Mouse (Mus musculus): ENCODE measurements around the gene Slc35b2. TPM values are rescaled to one million over a fixed set of nuclear protein-coding genes. Genes with fewer than 3 reads are reported as not detected.

Slc35b2 gene
- 4.6 TPM for polyA plus RNA-seq (2014; fragmentation: Illumina TruSeq; extraction: RNeasy Lipid Tissue Mini Kit (QIAGEN cat#74804); ENCODE audit: low read depth, low replicate concordance)

DNA sequence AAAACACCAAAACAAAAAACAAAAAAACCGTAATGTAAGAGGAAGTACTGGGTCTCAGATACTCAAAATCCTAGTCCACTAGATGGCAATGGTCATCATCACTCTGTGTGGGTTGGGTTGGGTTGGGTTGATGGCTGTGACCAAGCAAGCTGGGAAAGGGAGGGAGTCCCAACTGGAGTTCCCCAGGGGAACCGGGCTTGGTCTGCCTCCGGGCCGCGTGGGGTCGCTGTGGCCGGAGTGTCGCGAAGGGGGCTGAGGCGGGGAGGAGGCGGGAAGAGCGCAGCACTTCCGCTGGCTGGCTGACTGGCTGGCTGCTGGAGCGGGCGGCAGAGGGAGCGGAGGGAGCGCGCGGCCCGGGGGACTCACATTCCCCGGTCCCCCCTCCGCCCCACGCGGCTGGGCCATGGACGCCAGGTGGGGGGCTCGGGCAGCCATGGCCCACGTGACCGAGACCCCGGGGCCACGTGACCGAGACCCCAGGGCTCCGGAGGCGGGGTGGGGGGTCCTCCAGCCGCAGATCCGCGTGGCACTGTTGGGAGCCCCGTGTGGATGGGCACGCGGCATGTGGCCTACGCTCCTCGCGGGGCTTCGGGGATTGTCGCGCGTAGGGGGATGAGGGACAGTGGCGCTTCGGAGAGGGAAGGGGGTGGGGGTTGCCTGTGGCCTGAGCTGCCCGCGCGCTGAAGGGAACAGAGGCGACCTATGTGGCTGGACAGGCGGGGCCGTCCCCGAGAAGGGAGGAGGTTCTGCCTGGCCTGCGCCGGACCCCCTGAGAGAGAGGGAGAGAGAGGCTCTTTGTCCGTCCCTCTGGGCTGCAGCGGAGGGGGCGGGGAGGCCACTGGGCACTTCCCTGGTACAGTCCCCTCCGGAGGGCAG is at the start of gene Slc35b2:
Gene Slc35b2 (plus strand): TSS at position 220 of the 876 bp plus-strand sequence.

DNA sequence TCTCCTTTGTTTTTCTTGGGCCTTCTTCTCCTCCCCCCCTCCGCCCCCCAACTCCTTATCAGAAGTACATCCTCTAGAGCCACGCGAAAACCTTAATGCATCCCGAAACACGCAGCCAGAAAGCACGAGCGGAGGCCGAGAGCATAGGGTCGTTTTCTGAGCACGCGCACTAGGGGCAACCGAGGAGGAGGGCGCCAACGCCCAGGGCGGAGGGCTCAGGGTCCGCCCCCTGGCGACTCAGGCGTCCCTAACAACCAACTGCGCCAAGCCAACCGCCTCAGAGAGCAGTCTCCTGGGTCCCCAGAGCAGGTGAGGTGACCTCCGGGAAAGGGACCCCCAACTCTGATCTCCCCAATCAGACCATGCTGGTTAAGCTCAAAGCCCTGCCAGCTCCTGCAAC is 40.4 kb upstream of the Slc35b2 start, which contains the start of gene Tcte1:
Gene Tcte1 (plus strand): TSS at position 172 of the 400 bp plus-strand sequence.

GRCm38 (mm10) chr17:45549617-45550181 is 14.0 kb upstream of the Slc35b2 start, which contains the start of gene Tmem151b:
TSS of gene Tmem151b (minus strand) at chr17:45549677.

GRCm38 (mm10) chr17:45555452-45556106 is 8.1 kb upstream of the Slc35b2 start, which contains the start of gene Nfkbie:
TSS of gene Nfkbie (plus strand) at chr17:45555703.

DNA sequence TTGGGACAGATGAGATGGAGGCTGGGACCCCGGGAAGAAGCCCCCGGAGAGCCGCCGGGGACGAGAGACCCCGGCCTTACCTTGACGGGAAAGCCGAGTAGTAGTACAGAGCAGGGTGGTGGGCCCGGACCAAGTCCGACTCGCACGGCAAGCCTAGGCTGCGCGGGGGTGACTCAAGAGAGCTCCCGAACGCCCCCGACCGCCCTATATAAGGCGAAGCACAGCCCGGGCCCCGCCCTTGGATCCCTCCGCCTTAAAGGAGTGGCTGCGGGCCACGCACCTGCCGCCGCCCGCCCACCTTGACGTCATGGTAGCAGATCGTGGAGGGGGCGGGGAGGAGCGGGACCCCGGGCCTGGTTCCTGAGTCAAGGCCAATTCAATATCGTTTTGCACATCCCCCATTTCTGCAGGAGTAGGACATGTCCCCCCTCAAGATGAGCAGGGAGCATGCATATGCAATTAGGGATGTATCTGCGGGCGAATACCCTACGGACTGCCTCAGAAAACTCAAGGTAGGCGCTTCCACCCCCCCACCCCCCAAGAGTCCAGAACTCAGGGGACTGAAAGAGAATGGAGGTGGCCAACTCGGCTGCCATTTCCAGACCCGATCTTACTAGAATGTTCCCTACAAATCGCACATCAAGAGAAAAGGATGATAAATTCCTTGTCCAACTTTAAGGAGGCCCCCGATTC is 9.6 kb downstream of the Slc35b2 start, which contains the start of gene Hsp90ab1:
Gene Hsp90ab1 (minus strand): TSS at position 185 of the 693 bp plus-strand sequence.

DNA sequence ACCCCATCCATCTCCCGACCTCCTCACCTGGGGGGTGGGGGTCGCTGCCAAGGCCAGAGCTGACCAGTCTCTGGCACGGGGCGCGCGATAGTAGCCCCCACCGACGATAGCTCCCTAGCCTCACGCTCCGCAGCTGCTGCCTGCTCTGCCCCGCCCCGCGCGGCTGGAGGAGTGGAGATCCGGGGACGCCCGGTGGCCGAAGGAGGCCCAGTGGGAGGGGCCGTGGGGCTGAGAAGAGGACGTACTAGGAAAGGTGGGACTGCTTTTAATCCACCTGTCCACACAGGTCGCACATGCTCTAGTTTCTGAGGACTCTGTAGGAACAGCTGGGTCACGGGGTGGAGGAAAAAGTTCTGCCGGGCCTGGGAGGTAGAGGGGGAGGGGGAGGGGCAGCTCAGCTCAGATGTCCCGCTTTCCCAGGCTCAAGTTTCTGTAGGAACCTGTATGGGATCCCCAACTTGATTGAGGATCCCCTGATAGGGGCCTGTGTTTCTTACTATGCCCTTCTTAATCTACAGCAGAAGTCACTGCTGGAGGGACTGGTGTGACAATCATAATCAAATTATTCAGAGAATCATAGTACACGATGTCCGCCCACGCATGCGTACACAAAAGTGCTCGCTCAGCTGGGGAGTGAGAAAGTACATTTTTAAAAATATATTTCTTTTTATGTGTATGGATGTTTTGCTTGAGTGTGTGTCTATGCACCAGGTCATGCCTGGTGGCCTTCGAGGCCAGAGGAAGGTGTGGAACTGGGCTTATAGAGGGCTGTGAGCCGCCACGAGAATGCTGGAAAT is 36.0 kb downstream of the Slc35b2 start, which contains the start of gene Slc29a1:
Gene Slc29a1 (minus strand): TSS at position 161 of the 797 bp plus-strand sequence.

DNA sequence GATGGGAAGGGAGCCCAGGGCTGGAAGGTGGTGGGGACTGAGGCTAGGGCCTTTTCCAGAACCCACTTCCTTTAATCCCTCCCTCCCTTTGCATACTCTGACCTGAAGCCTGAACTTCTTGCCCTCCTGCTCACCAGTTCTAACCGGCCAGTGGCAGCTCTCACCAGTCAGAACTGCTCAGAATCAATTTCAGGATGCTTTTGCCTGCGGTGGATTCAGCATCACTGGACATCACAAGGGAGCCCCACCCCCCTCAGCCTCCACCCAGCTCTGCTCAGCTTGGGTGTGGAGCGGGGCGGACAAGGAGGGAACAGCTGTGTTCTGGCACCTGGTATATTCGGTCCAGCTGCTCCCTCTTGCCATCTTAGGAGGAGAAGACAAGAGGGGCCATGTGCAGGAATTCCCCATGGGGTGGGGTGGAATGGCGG is 38.2 kb downstream of the Slc35b2 start, which contains the start of gene Mymx:
Gene Mymx (minus strand): TSS at position 226 of the 428 bp plus-strand sequence.

Other genes with a start within 250 kb of the Slc35b2 start
- 72.6 TPM for gene Cdc5l, start 130.1 kb upstream of the Slc35b2 start, polyA plus RNA-seq (2014; fragmentation: Illumina TruSeq; extraction: RNeasy Lipid Tissue Mini Kit (QIAGEN cat#74804); ENCODE audit: low read depth, low replicate concordance)
- gene Spats1, start 88.5 kb upstream of the Slc35b2 start, polyA plus RNA-seq (2014; fragmentation: Illumina TruSeq; extraction: RNeasy Lipid Tissue Mini Kit (QIAGEN cat#74804); ENCODE audit: low read depth, low replicate concordance): not detected
- gene Aars2, start 57.0 kb upstream of the Slc35b2 start, polyA plus RNA-seq (2014; fragmentation: Illumina TruSeq; extraction: RNeasy Lipid Tissue Mini Kit (QIAGEN cat#74804); ENCODE audit: low read depth, low replicate concordance): 0.47 TPM
- not detected for gene Tcte1, start 40.4 kb upstream of the Slc35b2 start, polyA plus RNA-seq (2014; fragmentation: Illumina TruSeq; extraction: RNeasy Lipid Tissue Mini Kit (QIAGEN cat#74804); ENCODE audit: low read depth, low replicate concordance)
- gene Tmem151b, start 14.2 kb upstream of the Slc35b2 start, polyA plus RNA-seq (2014; fragmentation: Illumina TruSeq; extraction: RNeasy Lipid Tissue Mini Kit (QIAGEN cat#74804); ENCODE audit: low read depth, low replicate concordance): 0.09 TPM
- 1.4 TPM for gene Nfkbie, start 8.2 kb upstream of the Slc35b2 start, polyA plus RNA-seq (2014; fragmentation: Illumina TruSeq; extraction: RNeasy Lipid Tissue Mini Kit (QIAGEN cat#74804); ENCODE audit: low read depth, low replicate concordance)
- gene Hsp90ab1, start 9.4 kb downstream of the Slc35b2 start, polyA plus RNA-seq (2014; fragmentation: Illumina TruSeq; extraction: RNeasy Lipid Tissue Mini Kit (QIAGEN cat#74804); ENCODE audit: low read depth, low replicate concordance): 1,214 TPM
- gene Slc29a1, start 35.7 kb downstream of the Slc35b2 start, polyA plus RNA-seq (2014; fragmentation: Illumina TruSeq; extraction: RNeasy Lipid Tissue Mini Kit (QIAGEN cat#74804); ENCODE audit: low read depth, low replicate concordance): 3.8 TPM
- gene Mymx, start 38.2 kb downstream of the Slc35b2 start, polyA plus RNA-seq (2014; fragmentation: Illumina TruSeq; extraction: RNeasy Lipid Tissue Mini Kit (QIAGEN cat#74804); ENCODE audit: low read depth, low replicate concordance): not detected
- gene Capn11, start 95.5 kb downstream of the Slc35b2 start, polyA plus RNA-seq (2014; fragmentation: Illumina TruSeq; extraction: RNeasy Lipid Tissue Mini Kit (QIAGEN cat#74804); ENCODE audit: low read depth, low replicate concordance): 1.1 TPM
- not detected for gene Mrpl14, start 122.4 kb downstream of the Slc35b2 start, polyA plus RNA-seq (2014; fragmentation: Illumina TruSeq; extraction: RNeasy Lipid Tissue Mini Kit (QIAGEN cat#74804); ENCODE audit: low read depth, low replicate concordance)
- 14.0 TPM for gene Tmem63b, start 123.0 kb downstream of the Slc35b2 start, polyA plus RNA-seq (2014; fragmentation: Illumina TruSeq; extraction: RNeasy Lipid Tissue Mini Kit (QIAGEN cat#74804); ENCODE audit: low read depth, low replicate concordance)
- gene 1600014C23Rik, start 170.0 kb downstream of the Slc35b2 start, polyA plus RNA-seq (2014; fragmentation: Illumina TruSeq; extraction: RNeasy Lipid Tissue Mini Kit (QIAGEN cat#74804); ENCODE audit: low read depth, low replicate concordance): not detected